Mouse (Mus musculus) T-helper 17 cell (primary cell): ENCODE measurements at regions not wholly inside any gene's neighbourhood (a gene's known extent, or its start where the extent isn't known, plus 50 kb on each side); places are given as distances from the start of the nearest gene placed in this dataset.

Source experiments
- in situ Hi-C, 2 experiments: fragments of 300-600 bp; cut with MboI, MseI; formaldehyde crosslinking; loops; 1 replicate in 1 of 2; 2 replicates in 1 of 2; pipeline ENCODE4 v1.15.1; 2025; ENCODE audit warnings: high pct_unique_total_duplicates in 2 of 2

- in situ Hi-C loops, result no loop called here
Measured at GRCm38 (mm10) chr13:81852309-81852978, 69.6 kb downstream of the Cetn3 start.

- in situ Hi-C loops, result no loop called here
Measured at GRCm38 (mm10) chr13:81856072-81856471, 73.2 kb downstream of the Cetn3 start.

GRCm38 (mm10) chr13:81860683-81861082 is 77.8 kb downstream of the Cetn3 start:
- in situ Hi-C loops, result no loop called here

DNA sequence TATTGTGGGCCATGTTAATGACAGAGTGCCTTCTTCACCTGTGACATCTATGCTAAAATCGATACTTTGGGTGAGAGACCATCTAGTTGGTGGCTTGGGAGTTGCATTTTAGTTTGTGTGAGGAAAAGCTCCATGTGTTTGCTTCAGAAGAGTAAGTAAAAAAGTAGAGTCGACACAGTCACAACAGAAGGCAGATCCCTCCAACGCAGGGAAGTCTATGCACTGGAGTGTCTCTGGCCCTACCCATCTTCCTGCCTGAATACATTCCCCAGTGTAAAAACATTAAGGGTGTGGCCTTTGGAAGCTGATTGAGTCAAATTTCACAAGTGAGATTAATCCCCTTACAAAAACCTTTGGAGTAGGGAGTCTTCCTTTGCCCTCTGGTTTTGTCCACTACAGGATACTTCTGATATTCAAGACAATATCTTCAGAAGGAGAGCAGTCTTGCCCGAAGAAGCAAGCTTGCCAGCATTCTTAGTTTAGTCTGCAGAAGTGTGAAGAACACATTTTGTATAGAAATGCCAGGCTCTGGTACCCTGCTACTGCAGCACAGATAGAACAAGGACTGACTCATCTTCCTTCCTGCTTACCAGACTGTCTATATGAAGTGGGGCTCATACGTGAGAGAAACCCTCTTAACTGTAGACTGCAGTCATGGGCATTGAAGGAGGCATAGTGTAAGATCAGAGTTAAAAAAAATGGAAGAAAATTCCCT is 79.2 kb downstream of the Cetn3 start:
- in situ Hi-C loops, result no loop called here

DNA sequence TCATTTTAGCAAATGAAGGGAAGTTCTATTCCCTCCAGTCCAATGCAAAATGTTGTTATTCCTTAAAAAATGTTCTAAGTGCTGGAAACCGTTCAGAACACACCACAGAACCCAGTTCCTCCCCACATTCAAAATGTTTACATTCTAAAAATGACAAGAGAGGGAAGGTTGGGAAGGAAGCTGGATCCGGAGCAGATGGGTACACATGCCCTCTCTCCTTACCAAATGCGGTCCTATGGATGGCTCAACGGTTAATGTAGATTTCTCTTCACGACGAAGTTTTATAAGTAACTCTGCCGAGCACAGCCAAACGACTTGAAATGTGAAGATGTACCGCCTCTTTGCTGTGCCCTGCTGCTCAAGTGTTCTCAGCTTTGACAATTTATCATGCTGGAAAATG is 88.3 kb downstream of the Cetn3 start:
- in situ Hi-C loops, result no loop called here

GRCm38 (mm10) chr13:81885879-81886278 is 103.0 kb downstream of the Cetn3 start:
- in situ Hi-C loops, result no loop called here

GRCm38 (mm10) chr13:81930266-81930665 is 147.4 kb downstream of the Cetn3 start:
- in situ Hi-C loops, result no loop called here

DNA sequence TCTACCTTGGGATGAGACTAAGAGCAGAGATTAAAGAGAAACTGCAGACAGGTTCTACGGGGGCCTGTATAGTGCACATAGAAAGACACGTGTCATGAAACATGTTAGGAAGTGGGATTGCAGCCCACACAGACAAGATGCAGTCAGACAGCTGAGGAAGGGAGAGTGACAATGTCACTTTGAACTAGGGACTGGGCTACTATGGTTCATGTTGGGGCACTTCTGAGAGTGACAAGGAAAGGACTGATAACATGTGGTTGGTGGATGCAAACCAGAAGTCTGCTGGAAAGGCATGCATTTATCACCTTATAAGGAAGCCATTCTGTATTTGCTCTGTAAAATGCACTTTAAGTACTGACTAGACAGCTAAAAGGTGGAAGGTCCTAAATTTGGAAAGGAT is 148.3 kb downstream of the Cetn3 start:
- in situ Hi-C loops, result no loop called here

GRCm38 (mm10) chr13:81937061-81937460 is 154.2 kb downstream of the Cetn3 start:
- in situ Hi-C loops, result no loop called here

DNA sequence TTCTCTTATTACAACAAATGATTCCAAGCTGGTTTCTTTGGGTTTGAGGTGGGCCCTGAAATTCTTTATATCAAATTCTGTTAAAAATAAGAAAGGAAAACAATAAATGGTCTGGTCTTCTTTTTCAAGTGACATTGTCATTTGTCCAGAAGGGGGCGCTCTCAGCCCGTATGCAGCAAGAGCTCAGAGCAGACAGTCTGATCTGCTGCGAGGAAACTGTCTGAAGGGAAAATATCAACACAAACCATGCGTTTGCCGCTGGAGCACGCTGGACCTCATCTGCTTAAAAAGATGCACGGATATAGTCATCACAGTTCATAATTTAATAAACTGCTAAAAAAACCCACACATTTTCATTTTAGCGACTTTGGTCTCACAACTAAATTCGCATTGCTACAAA is 161.2 kb downstream of the Cetn3 start:
- in situ Hi-C loops, result loop anchor here (5.0 to 10.0 kb wide), 2 partner anchors 1711 to 1713 kb away; no protein-coding TSS in a partner anchor

DNA sequence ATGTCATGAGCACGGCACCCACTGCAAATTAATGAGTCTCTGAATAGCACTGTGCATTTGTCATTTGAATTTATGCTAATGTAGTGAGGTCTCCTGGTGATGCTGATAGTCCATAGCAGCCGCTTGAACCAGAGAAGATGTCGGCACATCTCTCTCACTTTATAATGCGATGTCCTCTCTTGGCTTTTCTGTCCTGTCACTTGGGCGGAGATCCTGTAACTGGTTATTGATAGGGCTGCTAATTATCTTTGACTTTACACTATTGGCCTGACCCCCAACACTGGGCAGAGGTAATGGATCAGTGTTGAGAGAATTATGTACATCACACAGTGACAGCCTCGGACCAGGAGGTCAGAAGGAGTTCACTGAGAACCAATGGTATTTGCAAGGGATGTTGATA is 161.6 kb downstream of the Cetn3 start:
- in situ Hi-C loops, result loop anchor here (5.0 to 10.0 kb wide), 2 partner anchors 1710 to 1713 kb away; no protein-coding TSS in a partner anchor

DNA sequence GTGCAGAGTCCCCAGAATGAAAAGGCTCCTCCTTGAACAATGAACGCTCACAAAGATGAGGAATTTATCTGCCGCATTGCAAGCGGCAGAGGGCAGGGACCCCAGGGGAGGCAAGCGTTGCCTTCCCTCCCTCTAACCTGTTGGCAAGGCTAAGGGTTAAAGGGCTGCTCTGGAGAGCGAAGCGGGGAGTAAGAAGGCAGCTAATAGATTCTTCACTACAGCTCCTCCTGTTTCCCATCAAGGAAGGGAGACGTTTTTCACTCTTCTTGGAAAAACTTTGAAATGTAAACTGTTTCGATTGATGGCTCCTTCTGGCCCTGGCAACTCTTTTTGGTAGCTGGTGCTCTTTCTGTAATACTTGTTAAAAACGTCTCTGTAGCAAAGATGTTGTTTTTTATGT is 162.9 kb downstream of the Cetn3 start:
- in situ Hi-C loops, result loop anchor here in 1 of 2 experiments (10.0 kb wide), 1 partner anchor 1709 kb away; no protein-coding TSS in a partner anchor

DNA sequence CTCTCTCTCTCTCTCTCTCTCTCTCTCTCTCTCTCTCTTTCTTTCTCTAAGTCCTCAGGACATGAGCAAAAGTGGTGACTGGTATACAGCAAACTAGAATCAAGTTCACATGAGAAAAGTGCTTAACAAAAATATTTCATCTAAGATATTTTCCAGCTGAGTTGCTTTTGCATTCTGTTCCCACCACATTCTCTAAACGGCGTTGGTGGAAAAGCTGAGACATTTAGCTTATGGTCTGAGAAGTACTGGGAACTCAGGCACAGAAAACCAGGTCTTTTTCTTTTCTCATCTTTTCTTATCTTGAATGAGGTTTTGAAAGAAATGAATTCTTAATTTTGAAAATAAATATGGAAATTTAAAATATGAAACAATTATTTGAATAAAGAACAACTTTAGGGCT is 182.6 kb downstream of the Cetn3 start:
- in situ Hi-C loops, result no loop called here

DNA sequence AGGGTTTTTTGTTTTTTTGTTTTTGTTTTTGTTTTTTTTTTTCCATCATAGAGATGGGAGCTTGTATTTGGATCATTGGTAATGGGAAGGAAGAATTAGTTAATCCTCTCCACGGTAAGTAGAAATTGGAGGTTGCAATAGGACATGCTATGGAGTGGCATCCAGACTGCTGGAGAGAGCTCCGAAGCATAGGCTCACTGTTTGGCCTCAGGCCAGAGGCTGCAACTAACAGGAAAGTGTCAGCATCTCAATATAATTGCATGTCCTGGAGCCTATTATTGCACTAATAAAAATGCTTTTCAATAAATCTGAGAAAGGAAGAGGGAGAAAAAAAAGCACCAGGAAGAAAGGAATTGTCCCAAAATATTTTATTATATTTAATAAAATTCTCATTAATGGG is 193.0 kb downstream of the Cetn3 start:
- in situ Hi-C loops, result no loop called here

DNA sequence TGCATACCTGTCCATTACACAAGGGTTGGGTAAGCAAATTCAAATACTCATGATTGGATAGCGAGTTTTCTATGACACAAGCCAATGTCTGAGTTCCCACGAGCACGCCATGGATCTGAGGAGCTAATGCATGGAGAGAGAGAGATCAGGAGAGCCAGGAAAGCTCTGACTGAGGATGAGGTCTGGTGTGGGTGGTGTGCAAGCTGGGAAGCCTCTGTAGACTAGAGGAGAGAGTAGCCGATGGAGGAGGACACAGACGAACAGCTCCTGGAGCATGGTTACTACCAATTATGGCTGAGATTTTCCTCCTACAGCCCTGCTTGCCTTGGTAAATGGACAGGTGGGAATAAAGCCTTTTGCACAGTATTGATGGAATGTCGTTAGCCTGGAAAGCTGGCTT is 195.1 kb downstream of the Cetn3 start:
- in situ Hi-C loops, result no loop called here

DNA sequence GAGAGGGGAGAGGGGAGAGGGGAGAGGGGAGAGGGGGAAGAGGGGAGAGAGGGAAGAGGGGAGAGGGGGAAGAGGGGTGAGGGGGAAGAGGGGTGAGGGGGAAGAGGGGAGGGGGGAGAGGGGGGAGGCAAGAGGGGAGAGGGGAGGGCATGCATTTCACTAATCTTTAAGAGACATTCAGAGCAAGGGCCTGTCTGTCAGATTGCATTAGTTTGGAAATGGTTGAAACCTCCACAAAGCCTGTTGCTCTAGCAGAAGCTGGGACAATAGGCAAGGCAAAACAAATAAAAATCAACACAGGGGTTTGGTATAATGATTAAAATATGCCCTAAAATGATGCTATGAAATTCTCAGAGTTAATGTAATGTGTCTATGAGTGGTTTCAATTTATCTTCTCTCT is 196.4 kb downstream of the Cetn3 start:
- in situ Hi-C loops, result no loop called here

- in situ Hi-C loops, result no loop called here
Measured at GRCm38 (mm10) chr13:81980094-81980493, 197.2 kb downstream of the Cetn3 start.

DNA sequence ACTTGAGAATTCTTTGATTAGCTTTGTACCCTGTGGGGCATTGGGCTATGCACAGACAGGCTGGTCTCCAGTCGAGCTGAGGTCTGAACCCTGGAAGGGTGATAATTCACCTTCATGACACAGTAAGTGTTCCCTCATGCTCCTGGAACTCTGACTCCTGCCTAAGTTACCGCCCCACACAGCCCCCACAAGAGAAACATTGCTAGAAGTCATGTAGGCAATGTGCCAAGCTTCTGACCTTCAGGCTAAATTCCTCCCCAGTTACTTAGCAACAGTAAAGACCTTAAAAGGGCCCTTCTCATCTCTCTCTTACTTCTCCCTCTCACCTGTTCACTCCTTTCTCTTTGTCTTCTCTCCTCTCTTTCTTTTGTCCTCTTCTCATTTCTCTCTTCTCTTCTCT is 199.6 kb downstream of the Cetn3 start:
- in situ Hi-C loops, result no loop called here

DNA sequence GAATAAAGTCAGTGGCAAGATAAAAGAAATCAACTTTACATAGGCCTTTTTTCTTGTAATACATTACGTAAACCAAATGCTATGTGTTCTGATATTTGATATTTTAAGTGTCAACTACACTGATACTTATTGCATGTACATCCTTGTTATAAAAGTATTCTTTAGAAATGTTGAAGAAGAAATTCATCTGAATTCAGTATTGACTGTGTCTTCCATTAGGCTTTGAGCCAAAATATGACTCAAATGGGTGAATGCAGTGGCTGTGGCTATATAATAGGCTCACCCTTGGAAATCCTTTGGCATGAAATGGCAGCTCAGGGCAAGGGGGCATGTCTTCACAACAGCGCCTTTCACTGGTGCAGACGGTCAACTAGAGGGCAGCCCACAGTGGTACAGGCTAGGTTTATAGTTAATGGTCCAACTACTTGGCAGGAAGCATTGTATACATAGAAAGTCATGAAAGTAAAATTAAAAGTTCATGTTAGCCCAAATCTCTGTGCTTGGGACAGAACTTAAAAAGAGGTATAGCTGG is 217.9 kb downstream of the Cetn3 start:
- in situ Hi-C loops, result no loop called here

GRCm38 (mm10) chr13:82005929-82006726 is 223.3 kb downstream of the Cetn3 start:
- in situ Hi-C loops, result no loop called here

DNA sequence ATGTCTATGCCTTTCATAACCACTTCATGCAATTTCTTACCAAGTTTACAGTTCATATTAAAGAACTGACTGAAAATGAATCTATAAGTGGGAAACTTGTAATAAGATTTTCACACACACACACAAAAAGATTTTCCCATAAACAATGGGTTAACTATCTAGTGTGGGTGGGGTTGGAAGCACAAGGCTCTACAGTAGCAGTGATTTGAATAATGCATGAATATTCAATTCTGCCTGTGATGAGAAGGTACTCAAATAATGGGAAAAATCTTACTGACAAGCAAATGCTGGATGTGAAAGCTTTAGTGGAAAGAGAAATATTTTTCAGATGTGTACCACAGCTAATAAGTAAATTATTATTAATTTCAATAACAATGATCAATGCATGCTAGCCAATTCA is 224.3 kb downstream of the Cetn3 start:
- in situ Hi-C loops, result no loop called here

- in situ Hi-C loops, result no loop called here
Measured at GRCm38 (mm10) chr13:82039623-82040022, 256.7 kb downstream of the Cetn3 start.
